ENCODE assay signal across 9 mouse cellular contexts in genomic region chr17:32165803-32166595, GRCm38 (mm10). TPM values are rescaled to one million over a fixed set of nuclear protein-coding genes. Genes with fewer than 3 reads are reported as not detected.
DNase-seq lines count a peak whose midpoint lies in the region; ATAC-seq and TF ChIP-seq lines count a peak whose summit lies in the region.
"Had no signal": no experiment of that assay in that cellular context is flagged by ENCODE, and none has a peak within 500 bp of the region (broad histone marks: within the 10 kb centered on the region; RNA-seq: fewer than 3 reads in every experiment).

No protein-coding gene starts in this region.

- peak overlapping the region; percentile 92 for H3K9ac ChIP-seq in heart, embryonic 13.5 days
- peak overlapping the region; percentile 58 for H3K9ac ChIP-seq in midbrain, embryonic 15.5 days

- ATAC-seq in megakaryocyte, adult 5-6 weeks (ENCODE audit: poor library complexity, severe bottlenecking) = no peak
- peak; percentile 38; the same call in 1 of the 2 replicates for ATAC-seq in heart, embryonic 13.5 days (ENCODE audit: extremely low read depth, insufficient number of reproducible peaks, low FRiP score, low TSS enrichment)
- ATAC-seq in midbrain, embryonic 15.5 days (replicated peaks) = peak; percentile 59

- H3K4me3 ChIP-seq in megakaryocyte, embryonic 14.5 days (replicated peaks) = peak overlapping the region; percentile 88
- H3K4me3 ChIP-seq in bone marrow macrophage, adult 2 months (ENCODE audit: insufficient read depth, low read length) = peak overlapping the region; percentile 5; the same call in 1 of the 2 replicates
- H3K4me3 ChIP-seq in heart, embryonic 13.5 days = peak overlapping the region; percentile 81
- H3K4me3 ChIP-seq in midbrain, embryonic 15.5 days = peak overlapping the region; percentile 56

- no peaks in the 10 kb centered on the region for H3K9me3 ChIP-seq in megakaryocyte, embryonic 14.5 days
- H3K9me3 ChIP-seq in heart, embryonic 13.5 days = no peaks in the 10 kb centered on the region
- H3K9me3 ChIP-seq in midbrain, embryonic 15.5 days = no peaks in the 10 kb centered on the region

- H3K4me1 ChIP-seq in megakaryocyte, embryonic 14.5 days = peaks cover 64% of the 10 kb centered on the region
- peaks cover 19% of the 10 kb centered on the region for H3K4me1 ChIP-seq in bone marrow macrophage, adult 2 months (ENCODE audit: control insufficient read depth, insufficient read depth, low read length)
- H3K4me1 ChIP-seq in heart, embryonic 13.5 days = peaks cover 49% of the 10 kb centered on the region
- H3K4me1 ChIP-seq in midbrain, embryonic 15.5 days = peaks cover 41% of the 10 kb centered on the region

- H3K36me3 ChIP-seq in megakaryocyte, embryonic 14.5 days (replicated peaks; ENCODE audit: low read length) = no peaks in the 10 kb centered on the region
- no peaks in the 10 kb centered on the region for H3K36me3 ChIP-seq in heart, embryonic 13.5 days
- no peaks in the 10 kb centered on the region for H3K36me3 ChIP-seq in midbrain, embryonic 15.5 days (replicated peaks)

- TF ChIP-seq POLR2A in bone marrow macrophage, adult 2 months (IDR thresholded peaks at IDR 0.05; ENCODE audit: borderline replicate concordance, low read depth, low read length) = no peak

- no peak overlapping the region for H3K27ac ChIP-seq in bone marrow macrophage, adult 2 months (ENCODE audit: insufficient read depth, low read depth, low read length)
- peak overlapping the region; percentile 82 for H3K27ac ChIP-seq in heart, embryonic 13.5 days (replicated peaks)
- H3K27ac ChIP-seq in midbrain, embryonic 15.5 days = peak overlapping the region; percentile 86

- under 1% methylated on average over 30 of the region's 43 CpGs for WGBS in heart, embryonic 13.5 days
- 2% methylated on average over 38 of the region's 43 CpGs for WGBS in midbrain, embryonic 15.5 days

- peak; percentile 91 to 94 for DNase-seq in kidney, postnatal 4 days
- DNase-seq in thymus, postnatal 14 days = peak; percentile 89
- no peak for DNase-seq in cerebellum, adult 9-11 months

- H3K4me2 ChIP-seq in heart, embryonic 13.5 days = peak overlapping the region; percentile 92
- peak overlapping the region; percentile 96 for H3K4me2 ChIP-seq in midbrain, embryonic 15.5 days

- peaks cover 76% of the 10 kb centered on the region for H3K27me3 ChIP-seq in megakaryocyte, embryonic 14.5 days (replicated peaks)
- peaks cover 36% of the 10 kb centered on the region for H3K27me3 ChIP-seq in heart, embryonic 13.5 days (replicated peaks)
- H3K27me3 ChIP-seq in midbrain, embryonic 15.5 days (replicated peaks) = no peaks in the 10 kb centered on the region

- TF ChIP-seq CTCF in bone marrow macrophage, adult 2 months (IDR thresholded peaks at IDR 0.05; ENCODE audit: low read depth, low read length) = no peak

RNA-seq across cellular contexts. Expression of gene Notch3, which starts 0.7 kb away (rescaled TPM):
- polyA plus RNA-seq in megakaryocyte, embryonic 14.5 days (2012; ENCODE audit: insufficient read depth, low replicate concordance) = 0.23 and 1.4 TPM in 2 replicates
- 0.18 TPM in 1 of 2 replicates, not detected in the other for total RNA-seq in megakaryocyte, adult 5-6 weeks (2015)
- total RNA-seq in megakaryocyte, adult 5-6 weeks (2017) = 0.04 and 0.08 TPM in 2 replicates
- 0.09 TPM in 1 of 2 replicates, not detected in the other for polyA plus RNA-seq in bone marrow macrophage, adult 2 months (2012; ENCODE audit: insufficient read depth, insufficient read length, missing spikeins)
- polyA plus RNA-seq in heart, embryonic 13.5 days (2015; fragmentation: Nextera tagmentation; extraction: Ambion mirVana) = 5.7 and 5.9 TPM in 2 replicates
- polyA plus RNA-seq in midbrain, embryonic 15.5 days (2015; fragmentation: Nextera tagmentation; extraction: Ambion mirVana) = 7.9 and 8.9 TPM in 2 replicates

RNA-seq across cellular contexts. Expression of gene Ephx3, which starts 23.4 kb away (rescaled TPM):
- polyA plus RNA-seq in megakaryocyte, embryonic 14.5 days (2012; ENCODE audit: insufficient read depth, low replicate concordance) = not detected in 2 replicates
- total RNA-seq in megakaryocyte, adult 5-6 weeks (2015) = 0.07 and 0.23 TPM in 2 replicates
- total RNA-seq in megakaryocyte, adult 5-6 weeks (2017) = 0.20 TPM in 1 of 2 replicates, not detected in the other
- not detected in 2 replicates for polyA plus RNA-seq in bone marrow macrophage, adult 2 months (2012; ENCODE audit: insufficient read depth, insufficient read length, missing spikeins)
- 0.11 TPM in 1 of 2 replicates, not detected in the other for polyA plus RNA-seq in heart, embryonic 13.5 days (2015; fragmentation: Nextera tagmentation; extraction: Ambion mirVana)
- 0.22 and 0.35 TPM in 2 replicates for polyA plus RNA-seq in midbrain, embryonic 15.5 days (2015; fragmentation: Nextera tagmentation; extraction: Ambion mirVana)
- total RNA-seq: common myeloid progenitor, adult 5-6 weeks had no signal

Comparison
In these comparisons a context has a peak if more than half of its experiments do, and no peak if none do; other contexts are left out.
1. H3K4me3 ChIP-seq: peak in every context shown above with its lines; median percentile 88 in megakaryocyte, embryonic 14.5 days; 81 in heart, embryonic 13.5 days; 56 in midbrain, embryonic 15.5 days; 5 in bone marrow macrophage, adult 2 months.